Mouse (Mus musculus): Measurements from ENCODE around the gene Brd3. TPM values are rescaled to one million over a fixed set of nuclear protein-coding genes. Genes with fewer than 3 reads are reported as not detected.
A peak's percentile ranks its signal among the peaks of the same experiment; 100 is the strongest.
"Not testable (repeated sequence)": the region's sequence is repeated elsewhere in the genome, so short reads cannot be mapped to it uniquely, and the experiment has no call there.

The Brd3 gene
- polyA plus RNA-seq (2015; fragmentation: Nextera tagmentation; extraction: Ambion mirVana): 98.6 and 99.7 TPM in 2 replicates

DNA sequence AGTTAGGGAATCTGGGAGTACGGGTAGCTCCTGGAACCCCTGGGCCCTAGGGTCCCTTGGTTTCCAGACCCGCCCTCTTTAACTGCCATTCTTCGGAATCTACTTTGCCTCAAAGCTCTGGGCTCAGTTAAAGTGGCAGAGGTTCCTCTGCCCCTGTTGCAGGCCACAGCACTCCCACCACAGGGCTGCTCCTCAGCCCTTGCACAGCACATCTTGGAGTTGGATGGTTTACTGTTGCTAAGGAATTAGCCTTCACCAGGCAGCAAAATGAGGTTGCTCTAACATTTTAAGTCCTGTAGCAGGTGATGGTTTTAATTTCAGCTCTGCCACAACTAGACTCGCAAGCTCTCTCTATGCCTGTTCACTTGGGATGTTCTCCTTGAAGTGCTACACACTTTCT lies at the start of gene Brd3:
Gene Brd3 (minus strand): TSS at position 101 of the 400 bp plus-strand sequence.
- H3K9ac ChIP-seq (replicated peaks): no peak within 1 kb of the TSS
- no peaks in the 10 kb centered on the region for H3K36me3 ChIP-seq
- H3K4me3 ChIP-seq (replicated peaks): no peak within 1 kb of the TSS
- no peaks in the 10 kb centered on the region for H3K9me3 ChIP-seq (replicated peaks)
- ATAC-seq (ENCODE audit: low FRiP score): no peak
- no peaks in the 10 kb centered on the region for H3K4me1 ChIP-seq
- no peak within 1 kb of the TSS for H3K4me2 ChIP-seq
- 73% methylated on average over 4 of the region's 4 CpGs for WGBS
- no peaks in the 10 kb centered on the region for H3K27me3 ChIP-seq (replicated peaks)
- H3K27ac ChIP-seq (replicated peaks): no peak within 1 kb of the TSS

GRCm38 (mm10) chr2:27556921-27557320 lies 49.5 kb upstream of the Brd3 start:
- no peak for ATAC-seq (ENCODE audit: low FRiP score)
- Histone ChIP-seq H3K4me3 (replicated peaks) (no peak overlapping the region), H3K27ac (replicated peaks) (no peak overlapping the region), H3K36me3 (no peaks in the 10 kb centered on the region), H3K4me1 (no peaks in the 10 kb centered on the region), H3K9me3 (replicated peaks) (no peaks in the 10 kb centered on the region), H3K27me3 (replicated peaks) (peaks cover 14% of the 10 kb centered on the region), H3K9ac (replicated peaks) (no peak overlapping the region), H3K4me2 (no peak overlapping the region)
- 86% methylated on average over 6 of the region's 6 CpGs for WGBS

GRCm38 (mm10) chr2:27554308-27554707 lies 46.8 kb upstream of the Brd3 start:
- WGBS: 84% methylated on average over 9 of the region's 9 CpGs

DNA sequence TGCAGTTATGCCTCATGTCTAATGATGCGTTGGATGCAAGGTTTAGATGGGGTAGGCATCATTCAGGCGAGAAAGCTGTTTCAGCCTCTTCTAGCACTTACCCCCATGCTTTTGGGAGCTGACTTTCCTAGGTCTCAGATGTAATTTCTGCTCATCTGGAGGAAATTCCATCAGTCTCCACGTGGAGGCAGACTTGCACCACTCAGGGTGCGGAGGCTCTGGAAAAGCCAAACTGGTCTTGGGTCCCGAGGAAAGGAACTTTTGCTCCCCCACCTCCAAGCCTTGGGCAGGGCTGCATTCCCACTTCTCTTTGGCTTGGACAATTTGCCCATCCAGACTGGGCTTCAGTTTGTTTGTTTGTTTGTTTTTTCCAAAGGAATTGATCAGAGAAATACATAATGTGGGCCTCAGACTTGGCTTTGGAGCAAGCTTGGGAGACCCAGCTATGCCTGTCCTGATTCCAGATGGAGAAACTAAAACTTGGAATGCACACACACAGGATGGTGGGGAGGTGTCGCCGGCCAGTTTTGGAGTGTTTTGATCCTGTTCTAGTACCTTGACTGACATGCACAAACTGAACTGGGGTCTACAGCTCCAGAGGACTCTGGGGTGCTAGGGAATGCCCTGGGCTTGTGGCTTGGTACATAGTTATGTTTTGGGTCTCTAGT lies 45.3 kb upstream of the Brd3 start:
- H3K4me2 ChIP-seq: no peak overlapping the region
- no peak overlapping the region for H3K27ac ChIP-seq (replicated peaks)
- no peak for ATAC-seq (ENCODE audit: low FRiP score)
- no peaks in the 10 kb centered on the region for H3K9me3 ChIP-seq (replicated peaks)
- peaks cover 12% of the 10 kb centered on the region for H3K27me3 ChIP-seq (replicated peaks)
- H3K36me3 ChIP-seq: no peaks in the 10 kb centered on the region
- no peak overlapping the region for H3K9ac ChIP-seq (replicated peaks)
- WGBS: 27% methylated on average over 7 of the region's 7 CpGs
- H3K4me1 ChIP-seq: no peaks in the 10 kb centered on the region
- no peak overlapping the region for H3K4me3 ChIP-seq (replicated peaks)

More at GRCm38 (mm10) chr2:27554308-27554707, 46.8 kb upstream of the Brd3 start:
- no peaks in the 10 kb centered on the region for H3K36me3 ChIP-seq
- H3K4me3 ChIP-seq (replicated peaks): no peak overlapping the region
- ATAC-seq (ENCODE audit: low FRiP score): no peak
- peaks cover 14% of the 10 kb centered on the region for H3K27me3 ChIP-seq (replicated peaks)
- H3K9me3 ChIP-seq (replicated peaks): no peaks in the 10 kb centered on the region
- H3K4me2 ChIP-seq: no peak overlapping the region
- H3K4me1 ChIP-seq: no peaks in the 10 kb centered on the region
- H3K9ac ChIP-seq (replicated peaks): no peak overlapping the region
- H3K27ac ChIP-seq (replicated peaks): no peak overlapping the region

DNA sequence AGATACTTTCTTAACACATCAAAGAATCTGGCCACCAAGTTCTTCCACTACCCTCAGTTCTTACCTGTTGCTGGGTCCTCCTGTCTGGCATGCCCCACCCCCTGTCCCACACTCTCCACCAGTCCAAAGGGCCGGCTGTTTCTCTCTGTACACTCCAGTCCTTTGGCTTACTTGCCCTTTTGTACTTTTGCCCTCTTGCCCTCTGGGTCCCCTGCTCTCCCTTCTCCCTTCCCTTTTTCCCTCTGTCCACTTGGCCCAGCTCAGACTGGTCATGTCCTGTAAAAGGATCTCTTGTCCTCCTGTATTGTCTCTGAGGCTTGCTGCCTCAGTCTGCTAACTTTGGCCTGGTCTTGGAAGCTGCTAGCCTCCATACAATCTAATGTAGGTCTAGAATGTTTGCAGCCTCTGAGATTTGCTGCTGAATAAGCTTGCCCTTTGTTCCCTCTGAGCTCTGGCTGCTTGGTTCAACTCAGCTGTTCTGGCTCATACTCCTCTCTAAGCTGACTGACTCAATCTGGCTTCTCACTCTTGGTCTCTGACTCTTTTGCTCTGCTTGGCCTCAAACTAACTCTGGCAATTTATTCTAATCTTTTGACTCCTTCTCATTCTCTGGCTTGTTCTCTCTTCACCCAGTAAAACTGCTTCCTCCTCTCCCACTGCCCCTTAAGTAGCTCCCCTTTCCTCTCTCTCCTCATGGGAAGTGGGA lies 41.4 kb upstream of the Brd3 start:
- ATAC-seq (ENCODE audit: low FRiP score): no peak
- Histone ChIP-seq H3K9me3 (replicated peaks) (no peaks in the 10 kb centered on the region), H3K4me2 (no peak overlapping the region), H3K27me3 (replicated peaks) (peaks cover 6% of the 10 kb centered on the region; the same call in 1 of the 2 replicates), H3K27ac (replicated peaks) (no peak overlapping the region), H3K4me1 (no peaks in the 10 kb centered on the region), H3K36me3 (no peaks in the 10 kb centered on the region), H3K4me3 (replicated peaks) (no peak overlapping the region), H3K9ac (replicated peaks) (no peak overlapping the region)
- WGBS: 75% methylated on average over 1 of the region's 1 CpGs

DNA sequence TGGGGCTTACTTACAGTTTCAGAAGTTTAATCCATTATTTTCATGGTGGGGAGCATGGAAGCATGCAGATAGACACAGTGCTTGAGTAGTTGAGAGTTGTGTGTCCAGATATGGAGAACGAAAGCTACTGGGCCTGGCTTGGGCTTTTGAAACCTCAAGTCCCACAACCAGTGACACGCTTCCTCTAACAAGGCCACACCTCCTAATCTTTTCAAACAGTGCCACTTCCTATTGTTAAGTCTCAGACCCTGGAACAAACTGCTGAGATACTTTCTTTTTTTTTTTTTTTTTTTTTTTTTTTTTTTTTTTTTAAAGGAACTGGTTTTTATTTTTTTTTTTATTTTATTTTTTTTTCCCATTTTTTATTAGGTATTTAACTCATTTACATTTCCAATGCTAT lies 40.5 kb upstream of the Brd3 start:
- Histone ChIP-seq H3K9ac (replicated peaks) (no peak overlapping the region), H3K4me3 (replicated peaks) (no peak overlapping the region), H3K9me3 (replicated peaks) (no peaks in the 10 kb centered on the region), H3K4me2 (no peak overlapping the region), H3K27ac (replicated peaks) (no peak overlapping the region), H3K36me3 (no peaks in the 10 kb centered on the region), H3K4me1 (no peaks in the 10 kb centered on the region), H3K27me3 (replicated peaks) (peaks cover 1% of the 10 kb centered on the region; the same call in 1 of the 2 replicates)
- 97% methylated on average over 2 of the region's 2 CpGs for WGBS
- no peak for ATAC-seq (ENCODE audit: low FRiP score)

GRCm38 (mm10) chr2:27547326-27547725 lies 39.9 kb upstream of the Brd3 start:
- no peak overlapping the region for H3K4me3 ChIP-seq (replicated peaks)
- no peaks in the 10 kb centered on the region for H3K4me1 ChIP-seq
- H3K4me2 ChIP-seq: no peak overlapping the region
- no peak for ATAC-seq (ENCODE audit: low FRiP score)
- no peak overlapping the region for H3K27ac ChIP-seq (replicated peaks)
- no peaks in the 10 kb centered on the region for H3K27me3 ChIP-seq (replicated peaks)
- WGBS: 30% methylated on average over 1 of the region's 1 CpGs
- H3K9me3 ChIP-seq (replicated peaks): no peaks in the 10 kb centered on the region
- H3K36me3 ChIP-seq: no peaks in the 10 kb centered on the region
- H3K9ac ChIP-seq (replicated peaks): no peak overlapping the region

DNA sequence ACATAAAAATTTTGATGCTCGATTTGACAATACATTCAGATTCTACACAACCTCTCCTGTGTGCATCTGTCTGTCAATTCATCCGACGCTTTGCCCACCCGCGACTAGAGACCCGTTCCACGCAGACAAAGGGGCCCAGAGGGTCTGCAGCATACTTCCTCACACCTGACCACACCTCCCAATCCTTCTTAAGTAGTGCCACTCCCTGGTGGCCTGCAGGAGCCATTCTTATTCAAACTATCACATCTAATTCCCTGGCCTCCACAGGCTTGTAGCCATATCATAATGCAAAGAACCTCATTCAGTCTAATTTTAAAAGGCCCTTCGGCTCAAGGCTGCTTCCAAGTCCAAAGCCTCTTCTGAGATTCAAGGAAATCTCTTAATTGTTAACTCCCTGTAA lies 38.6 kb upstream of the Brd3 start:
- not testable (repeated sequence) for H3K9me3 ChIP-seq (replicated peaks); H3K4me1 ChIP-seq; H3K4me3 ChIP-seq (replicated peaks); H3K9ac ChIP-seq (replicated peaks); H3K27ac ChIP-seq (replicated peaks); ATAC-seq (ENCODE audit: low FRiP score); H3K4me2 ChIP-seq; H3K36me3 ChIP-seq; H3K27me3 ChIP-seq (replicated peaks)
- WGBS: 96% methylated on average over 8 of the region's 8 CpGs

DNA sequence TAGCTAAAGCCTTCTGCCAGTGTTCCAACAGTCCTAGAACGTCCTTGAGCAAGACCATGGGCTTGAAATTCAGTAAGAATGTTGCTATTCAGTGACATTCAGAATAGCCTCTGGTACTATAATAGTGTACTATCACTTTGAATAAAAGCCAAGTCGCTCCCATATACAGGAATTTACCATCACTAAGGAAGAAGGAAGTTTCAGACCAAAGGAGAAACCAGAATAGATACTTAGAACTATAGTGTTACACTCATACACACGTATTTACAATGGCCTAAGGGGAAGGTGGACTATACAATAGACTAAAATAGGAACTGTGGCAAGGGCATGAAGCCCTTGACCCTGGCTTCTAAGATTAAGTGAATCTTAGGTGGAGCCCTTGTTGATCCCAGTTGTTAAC lies 38.1 kb upstream of the Brd3 start:
- not testable (repeated sequence) for ATAC-seq (ENCODE audit: low FRiP score); H3K9ac ChIP-seq (replicated peaks); H3K27ac ChIP-seq (replicated peaks); H3K4me3 ChIP-seq (replicated peaks); H3K4me2 ChIP-seq; H3K27me3 ChIP-seq (replicated peaks); H3K36me3 ChIP-seq; H3K9me3 ChIP-seq (replicated peaks)
- H3K4me1 ChIP-seq: peaks cover 15% of the 10 kb centered on the region
- 80% methylated on average over 3 of the region's 3 CpGs for WGBS

- Histone ChIP-seq H3K9me3 (replicated peaks) (no peaks in the 10 kb centered on the region), H3K4me3 (replicated peaks) (no peak overlapping the region), H3K4me2 (no peak overlapping the region), H3K27ac (replicated peaks) (no peak overlapping the region), H3K36me3 (no peaks in the 10 kb centered on the region), H3K9ac (replicated peaks) (no peak overlapping the region), H3K4me1 (peaks cover 15% of the 10 kb centered on the region), H3K27me3 (replicated peaks) (no peaks in the 10 kb centered on the region)
- WGBS: 91% methylated on average over 6 of the region's 6 CpGs
- ATAC-seq (ENCODE audit: low FRiP score): no peak
Measured at GRCm38 (mm10) chr2:27544613-27545012, 37.2 kb upstream of the Brd3 start.

DNA sequence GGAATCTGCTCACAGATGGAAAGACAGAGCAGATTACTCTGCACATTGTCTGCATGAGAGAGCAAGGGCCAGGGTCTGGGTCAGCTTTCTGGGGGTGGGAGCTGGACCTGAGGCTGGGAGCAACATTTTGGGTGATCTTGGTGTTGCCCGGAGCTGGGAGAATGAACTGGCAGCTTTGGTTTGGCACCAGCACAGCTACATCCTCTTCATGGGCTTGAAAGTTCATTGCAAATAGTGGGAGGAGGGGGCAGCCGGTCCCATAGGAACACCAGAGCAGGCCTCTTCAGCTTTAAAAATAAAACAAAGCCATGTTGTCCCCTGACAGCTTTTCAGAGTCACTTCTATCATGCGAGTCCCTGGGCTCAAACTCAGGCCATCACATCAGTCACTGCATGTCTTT lies 33.8 kb upstream of the Brd3 start:
- peak overlapping the region; percentile 61 for H3K4me2 ChIP-seq
- no peaks in the 10 kb centered on the region for H3K9me3 ChIP-seq (replicated peaks)
- no peak for ATAC-seq (ENCODE audit: low FRiP score)
- peaks cover 3% of the 10 kb centered on the region for H3K36me3 ChIP-seq
- peak overlapping the region; percentile 46; the same call in 1 of the 2 replicates for H3K4me3 ChIP-seq (replicated peaks)
- H3K9ac ChIP-seq (replicated peaks): peak overlapping the region; percentile 50
- peak overlapping the region; percentile 85 for H3K27ac ChIP-seq (replicated peaks)
- no peaks in the 10 kb centered on the region for H3K27me3 ChIP-seq (replicated peaks)
- H3K4me1 ChIP-seq: peaks cover 21% of the 10 kb centered on the region
- WGBS: 88% methylated on average over 3 of the region's 3 CpGs

- peak overlapping the region; percentile 46 for H3K4me3 ChIP-seq (replicated peaks)
- H3K9ac ChIP-seq (replicated peaks): peak overlapping the region; percentile 50
- no peaks in the 10 kb centered on the region for H3K27me3 ChIP-seq (replicated peaks)
- peak; percentile 21 for ATAC-seq (ENCODE audit: low FRiP score)
- H3K9me3 ChIP-seq (replicated peaks): no peaks in the 10 kb centered on the region
- peaks cover 21% of the 10 kb centered on the region for H3K4me1 ChIP-seq
- 28% methylated on average over 10 of the region's 10 CpGs for WGBS
- H3K27ac ChIP-seq (replicated peaks): peak overlapping the region; percentile 85
- peak overlapping the region; percentile 61 for H3K4me2 ChIP-seq
- peaks cover 10% of the 10 kb centered on the region for H3K36me3 ChIP-seq
Measured at GRCm38 (mm10) chr2:27540515-27540836, 33.0 kb upstream of the Brd3 start.

All from neural tube, embryonic 15.5 days (tissue).